Mouse (Mus musculus) ES-Bruce4 (cell line): Measurements from ENCODE around the gene Ing2. TPM values are rescaled to one million over a fixed set of nuclear protein-coding genes. Genes with fewer than 3 reads are reported as not detected.

ENCODE experiments used
- H3K27ac ChIP-seq: 2 replicates; pipeline ENCODE4 v1.5.1; 2012; ENCODE audit warnings: low read length, inconsistent platforms; ENCODE audit not compliant: insufficient read depth
- H3K27me3 ChIP-seq: 2 replicates; pipeline ENCODE4 v1.6.1; 2012; ENCODE audit warnings: mild to moderate bottlenecking, low read length, inconsistent platforms; ENCODE audit not compliant: control insufficient read depth, poor library complexity, insufficient read depth, severe bottlenecking
- H3K36me3 ChIP-seq: 2 replicates; pipeline ENCODE4 v1.6.1; 2012; ENCODE audit warnings: inconsistent platforms, mild to moderate bottlenecking, low read length, moderate library complexity; ENCODE audit not compliant: control insufficient read depth, poor library complexity, insufficient read depth, severe bottlenecking
- H3K4me1 ChIP-seq: one replicate; pipeline ENCODE4 v1.8.1; 2011; ENCODE audit warnings: low read length; ENCODE audit not compliant: control insufficient read depth, insufficient read depth
- H3K4me3 ChIP-seq: 2 replicates; pipeline ENCODE4 v1.5.1; 2011; ENCODE audit warnings: low read depth, mild to moderate bottlenecking, low read length
- H3K9ac ChIP-seq: 2 replicates; pipeline ENCODE4 v1.6.1; 2012; ENCODE audit warnings: low read depth, mild to moderate bottlenecking, inconsistent platforms; ENCODE audit not compliant: poor library complexity, severe bottlenecking
- H3K9me3 ChIP-seq: replicated peaks from 2 replicates; pipeline ENCODE4 v1.6.1; 2012; ENCODE audit warnings: mild to moderate bottlenecking, low read length, inconsistent platforms; ENCODE audit not compliant: control insufficient read depth, poor library complexity, insufficient read depth, severe bottlenecking
- CTCF ChIP-seq: IDR thresholded peaks from one replicate; pipeline ENCODE4 v1.8.1; 2011; ENCODE audit warnings: low read depth, low read length
- EP300 ChIP-seq: IDR thresholded peaks from 2 replicates; pipeline ENCODE4 v1.6.1; 2011; ENCODE audit warnings: low read depth, low read length; ENCODE audit not compliant: insufficient read depth
- POLR2A ChIP-seq: IDR thresholded peaks from one replicate; pipeline ENCODE4 v1.8.1; 2011; ENCODE audit warnings: low read length; ENCODE audit not compliant: insufficient read depth
- polyA plus RNA-seq: library from polyadenylated mRNA; stranded (reverse); fragments of >200 nt; gene quantifications from 2 replicates; pipeline ENCODE4 v1.2.4, GENCODE M21; 2011; ENCODE audit warnings: low read depth; ENCODE audit not compliant: missing spikeins, insufficient read depth, insufficient read length

Gene Ing2
- polyA plus RNA-seq, 1 experiment: 25.3 TPM

GRCm38 (mm10) chr8:47654406-47654805 lies 20.9 kb downstream of the Ing2 start:
- Histone ChIP-seq H3K4me3 (no peak overlapping the region), H3K27ac (no peak overlapping the region), H3K27me3 (no peaks in the 10 kb centered on the region), H3K36me3 (no peaks in the 10 kb centered on the region), H3K4me1 (no peaks in the 10 kb centered on the region), H3K9me3 (no peaks in the 10 kb centered on the region), H3K9ac (no peak overlapping the region)
- TF ChIP-seq EP300 (no peak), POLR2A (no peak), CTCF (no peak)

DNA sequence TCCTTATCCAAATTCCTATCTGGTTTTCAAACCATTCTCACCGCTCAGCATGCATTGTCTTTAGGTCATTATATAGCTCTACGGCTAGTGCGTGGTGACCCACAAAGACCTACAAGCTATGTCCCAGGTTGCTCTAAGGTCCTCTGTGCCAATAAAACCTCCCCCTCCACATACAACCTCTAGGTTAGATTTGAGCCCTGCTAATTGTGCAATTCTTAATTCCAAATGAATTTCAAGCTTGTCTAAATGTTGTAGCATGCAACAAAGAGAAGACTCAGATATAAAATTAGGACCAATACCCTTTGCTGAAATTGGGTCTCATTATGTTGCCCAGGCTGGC lies 22.6 kb downstream of the Ing2 start:
- no peak for TF ChIP-seq POLR2A
- no peak for TF ChIP-seq CTCF
- no peak for TF ChIP-seq EP300
- Histone ChIP-seq H3K4me3 (no peak overlapping the region), H3K36me3 (no peaks in the 10 kb centered on the region), H3K9me3 (no peaks in the 10 kb centered on the region), H3K4me1 (no peaks in the 10 kb centered on the region), H3K27me3 (no peaks in the 10 kb centered on the region), H3K9ac (no peak overlapping the region), H3K27ac (no peak overlapping the region)

- no peak overlapping the region for H3K27ac ChIP-seq
- TF ChIP-seq POLR2A (no peak), CTCF (no peak), EP300 (no peak)
- H3K4me3 ChIP-seq: no peak overlapping the region
- no peaks in the 10 kb centered on the region for H3K36me3 ChIP-seq
- no peaks in the 10 kb centered on the region for H3K9me3 ChIP-seq
- no peaks in the 10 kb centered on the region for H3K27me3 ChIP-seq
- no peaks in the 10 kb centered on the region for H3K4me1 ChIP-seq
- no peak overlapping the region for H3K9ac ChIP-seq
Observed at GRCm38 (mm10) chr8:47651913-47652736, 23.2 kb downstream of the Ing2 start.

DNA sequence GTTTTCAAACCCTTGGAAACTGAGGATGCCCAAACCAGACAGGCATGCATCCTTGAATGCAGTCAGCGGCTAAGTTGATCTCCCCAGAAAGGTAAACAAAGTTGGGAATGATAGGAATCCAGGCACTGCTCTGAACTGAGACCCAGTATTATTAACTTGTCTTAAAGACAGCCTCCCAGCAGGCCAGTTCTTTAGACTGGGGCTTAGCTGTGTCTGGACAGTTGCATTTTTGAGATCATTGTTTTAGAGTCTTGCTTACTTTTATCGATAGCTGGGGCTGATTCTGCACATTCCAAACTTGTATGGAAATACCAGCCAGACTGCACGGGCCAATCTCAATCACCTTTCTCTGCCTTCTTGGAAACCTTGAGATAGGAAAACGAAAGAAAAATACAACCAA lies 24.5 kb downstream of the Ing2 start:
- no peak for TF ChIP-seq CTCF
- no peak for TF ChIP-seq POLR2A
- TF ChIP-seq EP300: no peak
- H3K9me3 ChIP-seq: no peaks in the 10 kb centered on the region
- H3K9ac ChIP-seq: no peak overlapping the region
- no peak overlapping the region for H3K27ac ChIP-seq
- H3K4me1 ChIP-seq: no peaks in the 10 kb centered on the region
- no peaks in the 10 kb centered on the region for H3K36me3 ChIP-seq
- no peak overlapping the region for H3K4me3 ChIP-seq
- no peaks in the 10 kb centered on the region for H3K27me3 ChIP-seq

DNA sequence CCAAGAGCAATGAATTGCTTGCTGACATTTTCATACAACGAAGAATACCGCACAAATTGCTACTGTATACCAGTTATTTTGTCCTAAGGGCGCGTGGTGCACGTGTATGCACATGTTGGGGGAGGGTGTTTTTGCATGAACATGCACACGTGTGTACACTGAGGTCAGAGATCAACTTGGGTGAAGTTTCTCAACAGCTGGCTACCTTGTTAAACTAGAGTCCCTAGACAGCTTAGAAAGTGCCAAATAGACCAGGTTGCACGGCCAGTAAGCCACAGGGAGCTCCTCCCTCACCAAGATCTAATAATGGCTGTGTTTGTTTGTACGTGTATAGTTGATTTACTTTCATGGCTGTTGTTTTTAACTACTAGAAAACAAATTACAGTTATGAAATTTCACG lies 25.8 kb downstream of the Ing2 start:
- H3K9me3 ChIP-seq: no peaks in the 10 kb centered on the region
- H3K36me3 ChIP-seq: no peaks in the 10 kb centered on the region
- no peak overlapping the region for H3K4me3 ChIP-seq
- H3K27me3 ChIP-seq: no peaks in the 10 kb centered on the region
- no peak overlapping the region for H3K9ac ChIP-seq
- H3K4me1 ChIP-seq: no peaks in the 10 kb centered on the region
- TF ChIP-seq CTCF: no peak
- no peak for TF ChIP-seq EP300
- TF ChIP-seq POLR2A: no peak
- no peak overlapping the region for H3K27ac ChIP-seq

DNA sequence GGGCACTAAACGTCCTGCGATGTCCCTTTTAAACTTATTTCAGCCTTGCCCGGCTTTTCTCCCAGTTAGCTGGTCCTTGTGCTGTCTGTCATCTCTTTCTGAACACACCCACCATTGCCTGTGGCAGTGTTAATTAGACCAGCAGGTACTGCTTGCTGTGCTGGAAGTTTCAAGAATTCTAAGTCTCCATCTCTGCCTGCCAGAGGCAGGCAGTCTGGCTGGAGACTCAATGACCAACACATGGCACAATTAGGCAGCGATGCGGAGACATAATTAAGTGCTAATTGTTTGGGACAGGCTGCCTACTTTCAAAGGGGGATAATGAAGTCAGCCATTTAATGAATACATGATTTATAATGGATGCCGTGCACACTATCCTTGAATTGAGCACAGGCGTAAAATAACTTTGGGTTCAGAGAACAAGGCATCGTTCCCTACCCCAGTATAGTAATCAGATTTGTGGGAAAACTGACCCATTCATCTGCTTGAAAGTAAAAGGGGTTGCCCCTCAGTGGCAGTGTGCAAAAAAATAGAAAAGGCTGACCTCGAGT lies 32.8 kb downstream of the Ing2 start:
- TF ChIP-seq EP300 (no peak), POLR2A (no peak), CTCF (no peak)
- H3K9me3 ChIP-seq: peaks cover 9% of the 10 kb centered on the region
- no peaks in the 10 kb centered on the region for H3K36me3 ChIP-seq
- H3K4me3 ChIP-seq: no peak overlapping the region
- no peaks in the 10 kb centered on the region for H3K4me1 ChIP-seq
- H3K9ac ChIP-seq: no peak overlapping the region
- H3K27ac ChIP-seq: no peak overlapping the region
- peaks cover 1% of the 10 kb centered on the region; the same call in 1 of the 2 replicates for H3K27me3 ChIP-seq
